Mouse (Mus musculus): Measurements from ENCODE around the gene Clpb.

DNA sequence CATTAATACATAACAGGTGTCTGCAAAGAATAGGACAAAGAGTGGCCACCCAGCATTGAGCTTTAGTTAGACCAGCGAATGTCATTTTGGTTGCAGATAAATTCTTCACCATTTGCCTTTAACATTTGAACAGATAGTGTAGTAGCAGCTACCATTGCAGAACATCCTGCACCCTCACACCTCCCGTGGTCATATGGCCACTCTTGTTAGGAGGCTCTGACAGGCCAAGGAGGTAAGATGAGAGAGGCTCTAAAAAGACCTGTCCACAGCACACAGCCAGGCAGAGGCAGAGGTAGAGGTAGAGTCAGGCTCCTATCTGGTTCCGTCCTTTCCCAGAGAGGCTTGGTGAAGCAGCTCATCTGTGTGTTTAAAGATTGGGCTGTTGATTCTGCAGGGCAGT is 17.5 kb downstream of the Clpb start:
- TF ChIP-seq POLR2A (IDR thresholded peaks at IDR 0.05; ENCODE audit: borderline replicate concordance, low read depth, low read length) (no peak), CTCF (IDR thresholded peaks at IDR 0.05; ENCODE audit: low read depth, low read length) (no peak)

All from bone marrow macrophage, adult 2 months (primary cell).